Mouse (Mus musculus) bone marrow macrophage, adult 2 months (primary cell): ENCODE measurements at regions not wholly inside any gene's neighbourhood (a gene's known extent, or its start where the extent isn't known, plus 50 kb on each side); places are given as distances from the start of the nearest gene placed in this dataset.

Experiments
- CTCF ChIP-seq: IDR thresholded peaks from 2 replicates; pipeline ENCODE4 v1.5.1; 2012; ENCODE audit warnings: low read depth, mild to moderate bottlenecking, low read length, moderate library complexity
- POLR2A ChIP-seq: IDR thresholded peaks from 2 replicates; pipeline ENCODE4 v1.6.1; 2012; ENCODE audit warnings: mild to moderate bottlenecking, low read depth, low read length, borderline replicate concordance

DNA sequence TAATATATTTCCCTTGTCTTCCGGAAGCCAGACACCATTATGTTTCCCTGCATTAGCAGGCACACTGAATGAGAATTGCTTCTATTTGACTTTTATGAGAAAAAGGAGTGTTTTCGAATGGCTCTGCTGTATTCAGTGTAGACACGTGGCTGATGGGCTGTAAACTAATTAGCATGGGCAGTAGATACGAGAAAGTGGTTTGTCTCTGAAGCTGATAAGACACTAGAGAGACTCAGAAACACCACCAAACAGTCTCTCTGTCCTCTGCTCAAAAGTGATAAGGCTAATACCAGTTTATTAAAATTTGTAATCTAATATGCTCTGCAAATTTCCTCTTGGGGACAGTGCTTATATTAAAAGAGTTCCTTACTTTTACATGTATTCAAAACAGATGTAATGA is 205.3 kb upstream of the Tusc1 start:
- no peak for TF ChIP-seq CTCF
- TF ChIP-seq POLR2A: no peak
